Mouse (Mus musculus) left cerebral cortex, adult 2 months (tissue): ENCODE measurements around the gene Trim9. TPM values are rescaled to one million over a fixed set of nuclear protein-coding genes. Genes with fewer than 3 reads are reported as not detected.

Experiments used
- DNase-seq, 2 experiments: peaks; one replicate each; pipeline ENCODE4 v3.0.0; 2021 to 2022; ENCODE audit warnings: low spot score in 2 of 2, mixed read lengths in 1 of 2; ENCODE audit errors: extremely low spot score in 1 of 2
- H3K27ac ChIP-seq: fragments of 200-600 bp; 2 replicates; pipeline ENCODE4 v1.8.1; 2022
- H3K4me3 ChIP-seq: fragments of 200-600 bp; 2 replicates; pipeline ENCODE4 v1.8.1; 2022
- CTCF ChIP-seq: fragments of 200-600 bp; IDR thresholded peaks from 2 replicates; pipeline ENCODE4 v1.8.1; 2022; ENCODE audit warnings: antibody characterized with exemption, mild to moderate bottlenecking, moderate library complexity
- intact Hi-C: fragments of 180-260 bp; cut with DNase I; formaldehyde crosslinking; loops from one replicate; pipeline ENCODE4 v1.15.1; 2025
- long read RNA-seq, 2 experiments: library from polyadenylated mRNA; stranded (forward); transcript quantifications; one replicate each; pipeline ENCODE4 v2.0.0; 2021; ENCODE audit warnings: borderline mapping rate in 2 of 2
- total RNA-seq, 2 experiments: library from RNA; stranded (reverse); gene quantifications; 2 replicates each; pipeline ENCODE4 v1.2.3; 2021

Gene Trim9
- 100 to 1,000 TPM; 386 to 451 TPM for total RNA-seq
- long read RNA-seq, experiment 1, full-length matches to known transcripts, result 113 of 410 reads
- long read RNA-seq, experiment 1, partial matches to known transcripts, result 66 of 410 reads
- long read RNA-seq, experiment 1, other reads (novel, unspliced or antisense), result 231 of 410 reads
- long read RNA-seq, experiment 2, full-length matches to known transcripts, result 76 of 308 reads
- long read RNA-seq, experiment 2, partial matches to known transcripts, result 60 of 308 reads
- long read RNA-seq, experiment 2, other reads (novel, unspliced or antisense), result 172 of 308 reads

GRCm38 (mm10) chr12:70347202-70347841, at the start of gene Trim9:
Trim9 (minus strand) TSS chr12:70347614.
- intact Hi-C loops, result loop anchor here (1.0 to 5.0 kb wide), 5 partner anchors 20 to 235 kb away; partner anchors contain the start of gene Nin
- Histone ChIP-seq H3K27ac (peak within 1 kb of the TSS; percentile 99), H3K4me3 (peak within 1 kb of the TSS; percentile 87)
- peak; percentile 97 to 98 for DNase-seq
- no peak; the same call in none of the 2 replicates for TF ChIP-seq CTCF

GRCm38 (mm10) chr12:70395061-70395460, 47.6 kb upstream of the Trim9 start:
- intact Hi-C loops, result no loop called here
- TF ChIP-seq CTCF, result no peak
- H3K27ac ChIP-seq, result no peak overlapping the region
- DNase-seq, result no peak
- no peak overlapping the region for H3K4me3 ChIP-seq

DNA sequence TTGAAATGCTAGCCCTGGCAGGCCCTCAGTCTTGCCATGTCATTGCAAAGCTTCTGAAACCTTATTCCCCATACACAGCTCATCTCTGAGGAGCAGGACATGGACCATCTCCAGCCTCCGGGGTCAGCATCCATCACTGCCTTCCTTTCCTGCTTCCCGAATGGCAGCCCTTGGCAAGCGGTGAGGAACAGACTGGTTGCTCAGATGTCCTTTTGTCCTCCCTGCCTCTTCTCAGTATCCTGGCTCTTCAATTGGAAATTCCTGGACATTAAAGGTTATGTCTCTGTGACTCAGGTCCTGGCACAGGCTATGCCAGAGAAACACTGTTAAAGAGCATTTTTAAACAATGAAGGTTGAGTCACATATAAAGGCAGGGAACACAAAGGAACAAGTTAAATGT, 43.8 kb upstream of the Trim9 start:
- intact Hi-C loops, result no loop called here
- no peak overlapping the region for H3K27ac ChIP-seq
- no peak for TF ChIP-seq CTCF
- DNase-seq, result no peak
- H3K4me3 ChIP-seq, result no peak overlapping the region

GRCm38 (mm10) chr12:70374976-70375375, 27.6 kb upstream of the Trim9 start:
- TF ChIP-seq CTCF, result no peak
- no peak overlapping the region for H3K4me3 ChIP-seq
- no peak for DNase-seq
- intact Hi-C loops, result no loop called here
- H3K27ac ChIP-seq, result no peak overlapping the region

GRCm38 (mm10) chr12:70372874-70373273, 25.5 kb upstream of the Trim9 start:
- intact Hi-C loops, result loop anchor here (1.0 kb wide), 2 partner anchors 26 to 31 kb away; partner anchors contain the start of gene Trim9
- peak in 1 of 2 experiments; percentile 33 for DNase-seq
- Histone ChIP-seq H3K4me3 (no peak overlapping the region), H3K27ac (no peak overlapping the region)
- no peak for TF ChIP-seq CTCF

DNA sequence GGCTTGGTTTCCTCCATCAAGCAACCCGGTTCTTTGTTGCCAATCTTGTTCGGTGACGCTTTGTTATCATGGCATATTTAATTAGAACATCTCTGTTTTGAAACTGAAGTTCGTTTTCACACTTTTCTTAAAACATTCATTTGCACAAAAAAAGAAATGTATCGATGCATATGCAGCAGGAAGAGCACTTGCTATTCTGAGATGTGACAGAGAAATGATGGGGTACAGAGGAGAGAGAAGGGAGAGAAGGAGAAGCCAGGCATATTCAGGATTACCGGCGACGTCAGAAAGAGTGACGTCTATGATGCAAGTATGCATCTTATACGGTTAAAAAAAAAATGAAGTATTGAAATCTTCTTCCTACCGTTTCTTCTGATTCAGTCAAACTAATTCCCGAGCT, 21.9 kb upstream of the Trim9 start:
- no peak for TF ChIP-seq CTCF
- DNase-seq, result no peak
- no peak overlapping the region for H3K4me3 ChIP-seq
- peak overlapping the region; percentile 79 for H3K27ac ChIP-seq
- intact Hi-C loops, result loop anchor here (1.0 kb wide), 1 partner anchor 35 kb away; no protein-coding TSS in a partner anchor

GRCm38 (mm10) chr12:70368820-70369219, 21.4 kb upstream of the Trim9 start:
- intact Hi-C loops, result loop anchor here (1.0 kb wide), 1 partner anchor 35 kb away; no protein-coding TSS in a partner anchor
- Histone ChIP-seq H3K27ac (peak overlapping the region; percentile 79), H3K4me3 (no peak overlapping the region)
- peak in 1 of 2 experiments; percentile 54 for DNase-seq
- no peak for TF ChIP-seq CTCF

DNA sequence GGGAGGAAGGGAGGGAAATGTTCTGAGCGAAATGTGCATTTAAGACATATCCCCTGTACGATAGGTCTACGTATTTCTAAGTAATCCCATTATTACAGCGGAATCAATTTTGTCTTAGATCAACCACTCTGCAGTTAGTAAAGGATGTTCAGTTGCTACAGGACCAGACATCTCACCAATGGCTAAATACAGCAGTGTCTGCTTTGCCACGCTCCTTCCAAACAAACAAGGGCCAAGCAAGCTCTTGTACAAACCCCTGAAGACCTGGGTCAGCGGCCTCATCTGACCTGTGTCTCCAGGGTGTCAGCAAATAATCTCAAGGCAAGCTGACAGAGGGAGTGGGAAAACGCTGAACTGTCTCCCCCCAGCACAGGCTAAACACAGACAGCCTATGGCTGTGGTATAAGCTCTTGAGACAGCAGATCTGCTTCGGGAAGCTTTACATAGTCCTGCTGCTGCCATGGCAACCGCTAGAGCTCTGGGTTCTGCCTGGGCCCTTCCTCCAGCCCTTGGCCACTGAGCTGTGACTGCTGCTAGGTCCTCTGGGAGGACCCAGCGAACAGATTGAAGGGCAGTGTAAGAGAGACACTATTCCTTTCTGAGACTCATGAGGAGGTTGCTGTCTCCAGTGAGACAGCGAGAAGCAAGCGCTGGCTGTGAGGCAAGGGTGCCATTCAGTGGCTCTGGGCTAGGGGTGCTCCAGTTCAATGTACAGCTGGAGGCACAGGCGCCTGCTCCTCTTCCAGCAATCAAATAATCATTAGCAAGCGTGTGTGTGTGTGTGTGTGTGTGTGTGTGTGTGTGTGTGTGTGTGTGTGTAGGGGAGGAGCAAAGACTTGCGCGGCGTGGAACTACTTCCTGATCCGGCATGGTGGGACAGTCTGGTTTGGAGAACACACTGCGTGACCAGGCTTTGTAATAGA, 20.2 kb upstream of the Trim9 start:
- TF ChIP-seq CTCF, result no peak; the same call in 1 of the 2 replicates
- intact Hi-C loops, result loop anchor here (1.0 kb wide), 1 partner anchor 20 kb away; the partner anchor contains the start of gene Trim9
- H3K27ac ChIP-seq, result peak overlapping the region; percentile 97
- DNase-seq, result peak; percentile 71 to 75
- peak overlapping the region; percentile 17; the same call in 1 of the 2 replicates for H3K4me3 ChIP-seq

GRCm38 (mm10) chr12:70363016-70363415, 15.6 kb upstream of the Trim9 start:
- intact Hi-C loops, result no loop called here
- no peak for TF ChIP-seq CTCF
- Histone ChIP-seq H3K27ac (no peak overlapping the region), H3K4me3 (no peak overlapping the region)
- no peak for DNase-seq

GRCm38 (mm10) chr12:70360276-70360675, 12.9 kb upstream of the Trim9 start:
- intact Hi-C loops, result no loop called here
- Histone ChIP-seq H3K4me3 (no peak overlapping the region), H3K27ac (no peak overlapping the region)
- DNase-seq, result no peak
- peak; percentile 7 for TF ChIP-seq CTCF

DNA sequence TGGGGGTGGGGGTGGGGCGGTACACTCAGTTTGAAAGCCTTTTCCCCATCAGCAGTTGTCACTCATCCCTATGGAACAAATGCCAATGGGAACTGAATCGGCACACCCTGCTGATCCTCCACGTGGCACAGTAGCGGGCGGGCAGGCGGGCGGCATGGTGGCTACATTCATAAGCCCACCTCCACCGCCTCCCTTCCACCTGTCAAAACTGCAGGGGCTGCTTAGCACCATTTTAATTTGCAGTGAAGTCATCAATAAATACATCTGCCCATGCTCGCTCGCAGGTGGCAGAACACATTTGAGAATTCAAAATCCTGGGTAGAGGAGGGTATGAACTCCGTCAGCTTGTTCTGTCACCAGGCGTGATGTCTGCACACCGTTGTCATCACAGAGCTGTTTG, 12.0 kb upstream of the Trim9 start:
- Histone ChIP-seq H3K27ac (no peak overlapping the region), H3K4me3 (0 out of 2 replicates have a peak overlapping the region, but pooled peaks have one; percentile 14)
- peak in 1 of 2 experiments; percentile 42 for DNase-seq
- intact Hi-C loops, result no loop called here
- no peak for TF ChIP-seq CTCF
